Mouse (Mus musculus): ENCODE data around the gene Abcg8.

The Abcg8 gene

DNA sequence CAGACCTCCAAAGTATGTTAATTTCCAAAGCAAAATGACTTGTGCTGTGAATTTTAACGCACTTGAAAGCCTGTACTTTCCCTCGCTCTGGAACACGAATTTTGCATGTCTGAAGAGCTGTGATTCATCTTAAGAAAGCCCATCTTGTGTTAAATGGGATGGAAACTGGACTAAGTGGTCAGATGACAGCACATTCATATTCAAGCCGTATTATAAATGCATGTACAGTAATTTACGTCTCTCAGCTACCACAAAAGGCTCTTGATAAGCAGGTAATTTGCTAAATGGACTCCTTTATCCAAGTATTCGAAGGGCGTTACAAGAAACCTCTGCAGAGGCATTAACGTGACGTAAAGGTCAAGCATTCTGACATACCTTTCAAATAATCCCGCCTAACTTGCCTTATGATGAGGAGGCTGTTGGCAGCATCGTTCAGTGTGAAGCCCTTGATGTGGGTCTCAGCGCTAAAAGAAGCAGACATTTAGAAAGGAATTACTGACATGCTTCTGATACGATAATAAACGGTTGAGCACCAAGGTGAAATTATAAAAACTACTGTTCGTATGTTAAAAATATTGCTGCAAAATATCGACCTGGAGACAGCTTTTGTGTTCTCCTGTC, 40.3 kb downstream of the Abcg8 start:
- no peak for DNase-seq

GRCm38 (mm10) chr17:84717416-84717815, 41.3 kb downstream of the Abcg8 start:
- no peak for DNase-seq

GRCm38 (mm10) chr17:84719105-84719504, 43.0 kb downstream of the Abcg8 start:
- DNase-seq, result no peak

DNA sequence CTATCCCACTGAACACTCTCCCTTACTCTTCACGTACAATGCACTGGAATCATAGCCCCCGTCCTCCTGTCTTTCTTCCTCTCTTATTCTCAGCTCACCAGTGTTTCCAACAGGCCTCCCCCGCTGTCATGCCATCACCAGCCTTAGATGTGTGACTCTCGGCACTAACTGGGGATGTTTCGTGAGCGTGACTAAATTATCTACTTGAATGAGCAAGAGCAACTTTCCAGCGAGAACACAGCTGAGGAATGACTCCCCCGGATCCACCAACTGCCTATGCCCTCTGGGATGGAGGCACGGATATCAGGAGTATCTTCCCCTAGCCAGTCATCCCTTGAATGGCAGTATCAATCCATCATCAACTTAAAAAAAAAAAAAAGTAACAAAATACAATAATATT, 47.9 kb downstream of the Abcg8 start:
- DNase-seq, result no peak

DNA sequence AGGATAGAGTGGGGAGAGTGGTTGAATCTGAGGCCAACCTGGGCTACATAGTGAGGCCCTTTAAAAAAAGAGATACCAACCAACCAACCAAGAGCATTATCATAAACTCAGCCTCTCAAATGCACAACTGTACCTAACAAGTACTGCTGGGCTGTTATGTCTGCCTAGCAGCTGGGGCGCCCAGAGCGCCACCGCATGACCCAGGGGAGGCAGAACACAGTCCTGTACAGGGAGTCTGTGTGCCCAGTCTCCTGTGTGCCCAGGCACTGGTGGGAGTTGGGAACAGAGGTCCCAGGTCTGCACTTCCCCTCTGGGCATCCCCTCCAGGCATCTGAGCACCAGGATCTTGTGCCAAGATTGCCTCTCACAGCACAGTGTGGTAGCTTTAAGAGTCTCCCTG, 49.1 kb downstream of the Abcg8 start:
- no peak for DNase-seq

DNA sequence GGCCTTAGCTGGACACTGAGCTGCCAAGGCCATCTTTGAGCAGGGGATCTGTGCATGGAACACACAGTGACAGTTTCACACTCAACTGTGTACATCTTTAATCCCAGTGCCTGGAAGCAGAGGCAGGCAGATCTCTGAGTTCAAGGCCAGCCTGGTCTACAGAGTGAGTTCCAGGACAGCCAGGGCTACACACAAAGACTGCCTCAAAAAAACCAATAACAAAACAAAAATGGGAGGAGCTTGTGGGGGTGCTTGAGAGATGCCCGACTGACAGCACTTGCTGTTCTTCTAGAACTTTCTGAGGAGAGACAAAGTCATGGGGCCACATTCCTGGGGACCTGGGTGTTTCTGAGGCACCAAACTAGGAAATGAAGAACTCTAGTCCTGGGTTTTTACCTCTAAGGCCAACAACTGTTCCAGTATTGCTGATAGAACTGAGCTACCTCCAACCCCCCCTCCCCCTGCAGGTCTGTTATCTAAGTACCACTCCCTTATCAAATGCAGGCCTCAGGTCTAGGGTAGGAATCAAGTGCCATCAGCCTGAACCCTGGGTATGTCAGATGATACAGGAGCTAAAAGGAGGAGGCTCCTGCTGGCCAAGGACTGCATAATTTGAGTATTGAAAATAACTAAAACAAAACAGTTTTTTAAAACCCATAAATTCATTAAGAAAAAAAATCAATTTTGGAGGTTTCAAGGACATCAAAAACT, 52.3 kb downstream of the Abcg8 start:
- no peak for DNase-seq

DNA sequence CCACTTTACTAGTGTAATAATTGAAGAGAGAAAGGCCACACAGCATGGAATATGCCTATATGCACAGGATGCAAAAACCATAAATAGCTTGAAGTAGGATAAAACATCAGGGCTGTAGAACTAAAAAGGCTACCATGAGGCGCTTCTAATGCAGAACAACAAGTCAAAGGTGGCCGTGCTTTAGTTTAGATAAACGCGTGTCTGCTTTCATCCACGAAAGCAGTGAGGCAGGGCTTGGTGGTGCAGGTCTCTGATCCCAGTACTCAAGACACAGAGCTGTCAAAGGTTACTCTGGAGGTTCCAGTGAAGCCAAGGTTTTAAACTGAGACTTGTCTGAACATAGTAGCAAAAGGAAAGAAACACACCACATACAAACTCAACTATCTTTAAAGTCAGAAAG, 53.0 kb downstream of the Abcg8 start:
- no peak for DNase-seq

GRCm38 (mm10) chr17:84731361-84731760, 55.3 kb downstream of the Abcg8 start:
- DNase-seq, result no peak

DNA sequence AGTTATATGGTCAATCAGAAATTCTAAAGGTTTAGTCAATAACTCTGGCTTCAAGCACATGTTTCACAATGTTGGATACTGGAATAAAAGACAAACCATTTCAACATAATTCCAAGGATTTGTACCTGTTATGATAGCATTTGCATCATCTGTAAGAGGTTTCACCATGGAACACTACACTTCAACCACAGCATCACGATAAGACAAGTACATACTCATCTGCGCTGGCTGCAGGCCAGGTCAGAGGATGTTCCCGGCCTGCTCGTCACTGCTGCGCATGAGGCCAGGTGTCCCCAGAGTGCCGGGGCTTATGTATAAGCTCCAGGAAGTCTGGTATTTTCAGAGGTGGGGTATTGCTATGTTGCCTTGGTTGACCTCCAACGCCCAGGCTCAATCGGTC, 56.5 kb downstream of the Abcg8 start:
- no peak for DNase-seq

- DNase-seq, result peak; percentile 60
Observed at GRCm38 (mm10) chr17:84736719-84737118, 60.6 kb downstream of the Abcg8 start.

GRCm38 (mm10) chr17:84738073-84738797, 62.1 kb downstream of the Abcg8 start:
- no peak for DNase-seq

DNA sequence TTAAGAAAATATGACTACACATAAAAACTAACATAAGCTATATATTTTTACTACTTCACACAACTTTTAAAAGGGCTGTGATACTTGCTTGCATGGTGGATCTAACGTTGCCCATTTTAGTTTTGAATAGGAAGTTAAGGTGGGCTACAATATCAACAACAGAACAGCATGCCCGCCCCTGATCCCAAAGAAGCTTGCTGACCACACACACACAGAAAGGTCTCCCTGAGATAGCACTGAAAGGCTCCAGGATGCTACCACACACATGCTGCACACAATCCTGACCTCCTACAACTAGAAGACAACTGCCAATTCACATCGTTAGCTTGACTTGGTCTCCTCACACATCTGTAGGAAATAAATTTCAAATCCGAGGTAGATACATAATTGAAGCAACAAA, 68.2 kb downstream of the Abcg8 start:
- no peak for DNase-seq

DNA sequence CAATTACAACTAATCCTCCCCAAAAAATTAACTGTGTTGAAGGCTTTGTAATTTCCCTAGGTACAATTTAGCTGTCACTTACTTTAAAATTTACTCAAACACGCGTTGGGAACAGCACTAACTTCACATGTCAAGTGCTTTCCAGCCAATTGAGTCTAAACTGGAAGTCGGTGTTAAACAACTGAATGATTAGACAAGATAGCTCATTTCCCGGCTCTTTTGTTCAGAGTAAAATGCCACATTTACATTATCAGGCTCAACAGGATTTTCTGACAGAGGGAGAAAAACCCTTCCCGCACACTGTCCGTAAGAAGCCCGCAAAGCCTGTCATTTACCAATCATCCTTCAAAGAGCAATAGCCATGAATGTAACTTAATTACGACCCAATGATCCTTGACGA, 68.9 kb downstream of the Abcg8 start:
- no peak for DNase-seq

DNA sequence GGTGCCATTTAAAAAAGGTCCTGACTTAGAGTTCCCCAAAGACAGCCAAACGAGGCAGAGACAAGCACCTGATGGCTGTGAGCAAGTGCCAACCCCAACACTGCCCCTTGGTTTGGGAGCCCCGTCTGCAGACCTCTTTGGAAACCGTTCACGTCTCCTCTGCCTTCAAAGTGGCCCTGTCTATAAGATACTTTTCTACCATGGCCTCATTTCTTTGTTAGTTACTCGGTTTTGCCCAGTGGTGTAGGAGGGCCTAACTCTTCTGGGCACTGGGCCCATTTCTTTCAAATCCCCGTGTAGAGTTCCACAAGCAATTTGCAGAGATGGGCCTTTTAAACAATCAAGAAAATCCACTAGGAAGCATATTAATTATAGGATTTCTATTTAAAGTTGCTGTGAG, 71.1 kb downstream of the Abcg8 start:
- DNase-seq, result no peak

GRCm38 (mm10) chr17:84748152-84748682, 72.1 kb downstream of the Abcg8 start:
- no peak for DNase-seq

DNA sequence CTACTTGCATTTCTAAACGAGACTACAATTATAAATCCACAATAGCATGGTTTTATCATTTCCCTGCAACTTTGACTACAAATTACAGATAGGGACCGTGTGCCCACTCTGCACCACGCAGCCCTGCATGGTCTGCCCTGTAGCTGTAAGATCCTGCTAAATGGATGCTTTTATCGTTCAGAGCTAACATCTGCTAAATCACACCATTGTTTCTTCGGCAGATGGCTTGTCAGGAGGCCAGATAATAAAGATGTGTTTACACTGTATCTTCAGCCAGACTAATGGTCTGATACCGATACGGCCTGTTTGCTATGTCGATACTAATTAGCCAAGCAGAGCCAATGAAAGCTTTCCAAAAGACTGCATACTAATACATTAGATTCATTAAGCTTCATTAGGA, 73.2 kb downstream of the Abcg8 start:
- no peak for DNase-seq

Data from embryo, embryonic 11 days (tissue).